Mouse (Mus musculus) midbrain, embryonic 14.5 days (tissue): ENCODE data around the gene Ffar3. TPM values are rescaled to one million over a fixed set of nuclear protein-coding genes. Genes with fewer than 3 reads are reported as not detected.

ENCODE experiments used
- ATAC-seq: fragments of 200-750 bp; cut with Nextera tagmentation; 2 replicates; pipeline ENCODE4 v1.8.0; 2017; ENCODE audit warnings: moderate number of reproducible peaks, moderate library complexity; ENCODE audit not compliant: low FRiP score, low TSS enrichment
- DNase-seq: peaks from one replicate; pipeline ENCODE4 v3.0.0-alpha.2; 2015
- H3K27ac ChIP-seq: fragments of 300-500 bp; sonication (generic); replicated peaks from 2 replicates; pipeline ENCODE4 v1.5.1; 2014; ENCODE audit warnings: mild to moderate bottlenecking, low read depth, low read length, moderate library complexity
- H3K27me3 ChIP-seq: fragments of 300-500 bp; sonication (generic); 2 replicates; pipeline ENCODE4 v1.6.1; 2014; ENCODE audit warnings: low read length, control low read depth, mixed read lengths; ENCODE audit not compliant: control insufficient read depth, insufficient read depth
- H3K36me3 ChIP-seq: fragments of 300-500 bp; sonication (generic); 2 replicates; pipeline ENCODE4 v1.6.1; 2014; ENCODE audit warnings: low read length, control low read depth; ENCODE audit not compliant: control insufficient read depth, insufficient read depth
- H3K4me1 ChIP-seq: fragments of 300-500 bp; sonication (generic); 2 replicates; pipeline ENCODE4 v1.6.1; 2014; ENCODE audit warnings: mild to moderate bottlenecking, antibody characterized with exemption, low read length, control low read depth; ENCODE audit not compliant: control insufficient read depth, insufficient read depth
- H3K4me2 ChIP-seq: fragments of 300-500 bp; sonication (generic); 2 replicates; pipeline ENCODE4 v1.6.1; 2014; ENCODE audit warnings: mild to moderate bottlenecking, low read length, moderate library complexity
- H3K4me3 ChIP-seq: fragments of 300-500 bp; sonication (generic); replicated peaks from 2 replicates; pipeline ENCODE4 v1.5.1; 2014; ENCODE audit warnings: low read depth, low read length
- H3K9ac ChIP-seq: fragments of 300-500 bp; sonication (generic); replicated peaks from 2 replicates; pipeline ENCODE4 v1.6.1; 2014; ENCODE audit warnings: mild to moderate bottlenecking, low read length, moderate library complexity
- H3K9me3 ChIP-seq: fragments of 300-500 bp; sonication (generic); 2 replicates; pipeline ENCODE4 v1.6.1; 2016; ENCODE audit warnings: low read length, control low read depth, mixed read lengths; ENCODE audit not compliant: control insufficient read depth
- WGBS: fragments of 180-500 bp; shearing (Covaris S2); extraction: QIAGEN DNeasy Blood & Tissue Kit; methylation state at CpG from one replicate; pipeline ENCODE4 v1.1.7; 2014; 5-methylcytosine and 5-hydroxymethylcytosine counted together
- polyA plus RNA-seq: library from polyadenylated mRNA; unstranded; fragments of >200 nt; fragmentation: Nextera tagmentation; extraction: Ambion mirVana; gene quantifications from 2 replicates; pipeline ENCODE4 v1.2.1, GENCODE M21; 2014

Gene Ffar3
- polyA plus RNA-seq: not detected in 2 replicates

DNA sequence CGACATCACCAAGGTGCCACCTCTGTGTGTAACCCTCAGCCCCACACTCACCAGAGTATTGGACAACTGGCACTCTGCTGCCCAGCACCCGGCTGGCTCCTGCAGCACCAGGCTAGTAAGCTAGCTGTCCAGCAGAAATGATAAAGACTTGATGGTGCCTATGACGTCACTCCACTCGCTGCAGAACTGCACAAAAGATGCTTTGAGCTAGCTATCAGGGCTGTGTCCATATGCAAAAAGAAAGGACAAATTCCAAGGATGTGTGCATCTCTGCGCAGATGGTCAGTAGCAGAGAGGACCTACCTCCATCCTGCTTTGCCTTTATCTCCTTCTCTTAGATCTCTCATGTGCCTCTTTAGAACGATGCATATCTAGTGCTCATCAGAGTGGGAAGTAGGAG, at the start of gene Ffar3:
TSS of gene Ffar3 (minus strand) at position 101 of the 400 bp plus-strand sequence.
- no peaks in the 10 kb centered on the region for H3K9me3 ChIP-seq
- 83% methylated on average over 6 of the region's 6 CpGs for WGBS
- no peaks in the 10 kb centered on the region for H3K36me3 ChIP-seq
- H3K27me3 ChIP-seq: no peaks in the 10 kb centered on the region
- no peaks in the 10 kb centered on the region for H3K4me1 ChIP-seq
- H3K4me2 ChIP-seq: no peak within 1 kb of the TSS
- no peak within 1 kb of the TSS for H3K4me3 ChIP-seq
- no peak for DNase-seq
- H3K27ac ChIP-seq: no peak within 1 kb of the TSS
- no peak within 1 kb of the TSS for H3K9ac ChIP-seq
- no peak for ATAC-seq

- peaks cover 5% of the 10 kb centered on the region; the same call in 1 of the 2 replicates for H3K4me1 ChIP-seq
- DNase-seq (peak; percentile 10), ATAC-seq (no peak)
- H3K4me3 ChIP-seq: no peak overlapping the region
- H3K27me3 ChIP-seq: no peaks in the 10 kb centered on the region
- H3K4me2 ChIP-seq: no peak overlapping the region
- no peaks in the 10 kb centered on the region for H3K9me3 ChIP-seq
- H3K36me3 ChIP-seq: no peaks in the 10 kb centered on the region
- no peak overlapping the region for H3K27ac ChIP-seq
- no peak overlapping the region for H3K9ac ChIP-seq
- WGBS: 62% methylated on average over 4 of the region's 4 CpGs
These were observed 48.1 kb upstream of the Ffar3 start for GRCm38 (mm10) chr7:30904042-30904441.

DNA sequence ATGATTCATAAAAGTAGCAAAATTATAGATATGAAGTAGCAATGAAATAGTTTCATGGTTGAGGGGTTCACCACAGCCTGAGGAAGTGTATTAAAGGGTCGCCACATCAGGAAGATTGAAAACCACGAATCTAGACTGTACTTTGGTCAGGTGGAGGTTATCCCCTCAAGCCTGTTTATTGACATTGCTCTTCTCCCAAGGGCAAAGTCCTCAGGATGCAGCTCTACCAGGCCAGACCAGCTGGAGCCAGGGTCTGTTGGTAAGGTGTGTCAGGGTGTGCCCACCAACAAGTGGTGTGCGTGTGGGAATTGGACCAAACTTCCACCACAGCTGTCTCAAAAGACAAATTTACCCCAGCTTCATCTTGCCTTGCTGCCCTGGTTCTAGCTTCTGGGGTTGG, 39.2 kb upstream of the Ffar3 start:
- Histone ChIP-seq H3K27me3 (no peaks in the 10 kb centered on the region), H3K4me2 (no peak overlapping the region), H3K27ac (no peak overlapping the region), H3K4me1 (no peaks in the 10 kb centered on the region), H3K36me3 (no peaks in the 10 kb centered on the region), H3K9me3 (no peaks in the 10 kb centered on the region), H3K9ac (no peak overlapping the region), H3K4me3 (no peak overlapping the region)
- WGBS: 97% methylated on average over 3 of the region's 3 CpGs
- ATAC-seq (no peak), DNase-seq (no peak)

DNA sequence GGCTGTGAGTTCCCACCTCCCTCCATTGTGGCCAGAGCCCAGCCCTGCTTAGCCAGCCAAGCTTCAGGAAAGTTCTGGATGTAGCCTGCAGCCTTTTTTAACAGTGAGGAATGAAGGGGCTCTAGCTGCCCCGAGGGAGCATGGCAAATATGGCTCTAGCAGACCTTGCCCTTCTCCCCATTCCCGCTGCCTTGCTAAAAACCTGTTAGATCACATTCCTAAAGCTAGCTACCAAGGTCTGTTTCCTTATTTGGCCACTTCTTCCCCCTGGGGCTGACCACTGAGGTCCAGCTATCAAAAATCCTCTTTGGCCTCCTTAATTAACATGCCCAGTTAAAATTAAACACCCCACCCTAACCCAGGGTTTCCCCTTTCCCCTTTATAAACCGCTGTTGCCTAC, 36.5 kb upstream of the Ffar3 start:
- no peaks in the 10 kb centered on the region for H3K4me1 ChIP-seq
- no peaks in the 10 kb centered on the region for H3K36me3 ChIP-seq
- no peak overlapping the region for H3K4me3 ChIP-seq
- H3K9ac ChIP-seq: no peak overlapping the region
- no peak overlapping the region for H3K27ac ChIP-seq
- no peaks in the 10 kb centered on the region for H3K27me3 ChIP-seq
- DNase-seq: no peak
- no peak overlapping the region for H3K4me2 ChIP-seq
- 77% methylated on average over 3 of the region's 3 CpGs for WGBS
- H3K9me3 ChIP-seq: no peaks in the 10 kb centered on the region
- no peak for ATAC-seq

GRCm38 (mm10) chr7:30891746-30892145, 35.8 kb upstream of the Ffar3 start:
- Histone ChIP-seq H3K4me1 (no peaks in the 10 kb centered on the region), H3K36me3 (no peaks in the 10 kb centered on the region), H3K9me3 (no peaks in the 10 kb centered on the region), H3K4me3 (no peak overlapping the region), H3K4me2 (no peak overlapping the region), H3K9ac (no peak overlapping the region), H3K27ac (no peak overlapping the region), H3K27me3 (no peaks in the 10 kb centered on the region)
- no peak for DNase-seq
- 87% methylated on average over 9 of the region's 9 CpGs for WGBS
- no peak for ATAC-seq

GRCm38 (mm10) chr7:30890681-30891080, 34.7 kb upstream of the Ffar3 start:
- DNase-seq: no peak
- Histone ChIP-seq H3K27ac (no peak overlapping the region), H3K27me3 (no peaks in the 10 kb centered on the region), H3K4me2 (no peak overlapping the region), H3K9me3 (no peaks in the 10 kb centered on the region), H3K9ac (no peak overlapping the region), H3K4me3 (no peak overlapping the region), H3K36me3 (no peaks in the 10 kb centered on the region), H3K4me1 (no peaks in the 10 kb centered on the region)
- WGBS: 84% methylated on average over 2 of the region's 2 CpGs
- no peak for ATAC-seq

- no peak overlapping the region for H3K9ac ChIP-seq
- no peak overlapping the region for H3K4me2 ChIP-seq
- H3K4me1 ChIP-seq: no peaks in the 10 kb centered on the region
- no peaks in the 10 kb centered on the region for H3K27me3 ChIP-seq
- no peaks in the 10 kb centered on the region for H3K36me3 ChIP-seq
- no peak overlapping the region for H3K27ac ChIP-seq
- no peaks in the 10 kb centered on the region for H3K9me3 ChIP-seq
- DNase-seq (no peak), ATAC-seq (no peak)
- WGBS: 72% methylated on average over 7 of the region's 7 CpGs
- no peak overlapping the region for H3K4me3 ChIP-seq
These were observed 32.8 kb upstream of the Ffar3 start for GRCm38 (mm10) chr7:30888786-30889185.

GRCm38 (mm10) chr7:30887568-30888188, 31.7 kb upstream of the Ffar3 start:
- H3K4me3 ChIP-seq: no peak overlapping the region
- WGBS: 88% methylated on average over 14 of the region's 14 CpGs
- no peak for DNase-seq
- no peaks in the 10 kb centered on the region for H3K4me1 ChIP-seq
- ATAC-seq: no peak
- H3K9me3 ChIP-seq: no peaks in the 10 kb centered on the region
- no peaks in the 10 kb centered on the region for H3K36me3 ChIP-seq
- no peaks in the 10 kb centered on the region for H3K27me3 ChIP-seq
- H3K9ac ChIP-seq: no peak overlapping the region
- H3K4me2 ChIP-seq: no peak overlapping the region
- no peak overlapping the region for H3K27ac ChIP-seq

- Histone ChIP-seq H3K9me3 (no peaks in the 10 kb centered on the region), H3K4me3 (no peak overlapping the region), H3K9ac (no peak overlapping the region), H3K4me1 (no peaks in the 10 kb centered on the region), H3K4me2 (no peak overlapping the region), H3K36me3 (no peaks in the 10 kb centered on the region), H3K27ac (no peak overlapping the region), H3K27me3 (no peaks in the 10 kb centered on the region)
- 83% methylated on average over 4 of the region's 4 CpGs for WGBS
- ATAC-seq: no peak
- no peak for DNase-seq
These were observed 30.9 kb upstream of the Ffar3 start for GRCm38 (mm10) chr7:30886852-30887251.
